Mouse (Mus musculus) heart, postnatal 14 days (tissue): ENCODE measurements at regions not wholly inside any gene's neighbourhood (a gene's known extent, or its start where the extent isn't known, plus 50 kb on each side); places are given as distances from the start of the nearest gene placed in this dataset.

Experiments used
- DNase-seq, 2 experiments: peaks; one replicate each; pipeline ENCODE4 v3.0.0; 2021 to 2022
- intact Hi-C: fragments of 180-260 bp; cut with DNase I; formaldehyde crosslinking; loops from one replicate; pipeline ENCODE4 v1.15.1; 2025
- microRNA-seq, 2 experiments: library from miRNA; unstranded; fragments of <30 nt; microRNA quantifications; one replicate each; pipeline ENCODE4 v1.2.0; 2021 to 2022

- intact Hi-C loops: no loop called here
- DNase-seq: no peak
Observed at GRCm38 (mm10) chr8:107846141-107846540, 96.3 kb upstream of the Zfhx3 start.

- no peak for DNase-seq
- intact Hi-C loops: no loop called here
Observed at GRCm38 (mm10) chr8:107851236-107852043, 91.0 kb upstream of the Zfhx3 start.

DNA sequence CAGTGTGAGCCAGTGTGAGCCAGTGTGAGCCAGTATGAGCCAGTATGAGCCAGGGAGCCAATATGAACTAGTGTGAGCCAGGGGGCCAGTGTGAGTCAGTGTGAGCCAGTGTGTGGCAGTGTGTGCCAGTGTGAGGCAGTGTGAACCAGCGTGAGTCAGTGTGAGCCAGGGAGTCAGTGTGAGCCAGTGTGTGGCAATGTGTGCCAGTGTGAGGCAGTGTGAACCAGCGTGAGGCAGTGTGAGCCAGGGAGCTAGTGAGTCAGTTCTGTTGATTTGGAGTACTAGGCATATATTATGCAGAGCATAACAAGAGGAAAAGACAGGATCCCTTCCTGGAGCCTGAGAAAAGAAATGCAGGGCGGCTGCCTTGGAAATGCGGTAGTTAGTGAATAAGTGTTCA, 82.7 kb upstream of the Zfhx3 start:
- DNase-seq: no peak
- intact Hi-C loops: no loop called here

GRCm38 (mm10) chr8:107860251-107860650, 82.2 kb upstream of the Zfhx3 start:
- no peak for DNase-seq
- intact Hi-C loops: no loop called here

GRCm38 (mm10) chr8:107864802-107865651, 77.4 kb upstream of the Zfhx3 start:
- no peak for DNase-seq

GRCm38 (mm10) chr8:107865744-107866143, 76.7 kb upstream of the Zfhx3 start:
- intact Hi-C loops: no loop called here
- no peak for DNase-seq

More at GRCm38 (mm10) chr8:107864802-107865651, 77.4 kb upstream of the Zfhx3 start:
- intact Hi-C loops: no loop called here

DNA sequence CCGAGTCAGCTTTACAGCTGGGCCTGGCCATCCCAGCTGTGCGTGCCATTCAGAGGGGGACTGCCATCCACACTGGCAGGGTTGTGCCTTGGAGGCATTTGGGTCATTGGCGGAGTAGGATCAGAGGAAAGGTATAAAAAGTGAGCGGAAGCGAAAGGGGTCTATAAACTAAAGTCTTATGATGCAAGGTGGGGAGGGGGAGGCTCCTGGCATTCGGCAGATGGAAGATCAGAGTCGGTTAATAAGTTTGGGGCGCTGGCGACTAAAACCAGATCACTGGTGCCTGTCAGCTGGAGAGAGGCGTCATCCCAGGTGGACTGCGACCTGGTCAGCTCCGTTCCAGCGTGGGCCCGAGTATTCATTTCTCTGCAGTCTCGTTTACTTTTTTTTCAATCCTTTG, 70.7 kb upstream of the Zfhx3 start:
- no peak for DNase-seq
- intact Hi-C loops: no loop called here

DNA sequence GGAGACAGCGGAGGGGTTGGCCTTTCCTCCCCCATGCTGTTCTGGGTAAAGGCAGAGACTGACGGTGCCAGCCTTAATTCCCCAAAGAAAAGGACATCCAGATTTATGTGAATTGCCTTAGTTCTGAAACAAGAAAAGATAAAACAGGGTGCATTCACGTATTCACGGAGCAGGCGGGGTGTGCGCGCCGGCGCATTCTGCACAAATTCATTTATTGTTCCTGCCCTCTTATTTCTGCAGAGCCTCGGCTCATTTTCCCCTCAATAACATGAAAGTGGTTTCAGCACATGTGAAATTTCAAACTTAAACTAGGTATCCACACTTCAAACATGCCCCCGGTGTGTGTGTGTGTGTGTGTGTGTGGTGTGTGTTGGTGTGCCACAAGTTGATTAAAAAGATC, 70.3 kb upstream of the Zfhx3 start:
- intact Hi-C loops: no loop called here
- DNase-seq: no peak

DNA sequence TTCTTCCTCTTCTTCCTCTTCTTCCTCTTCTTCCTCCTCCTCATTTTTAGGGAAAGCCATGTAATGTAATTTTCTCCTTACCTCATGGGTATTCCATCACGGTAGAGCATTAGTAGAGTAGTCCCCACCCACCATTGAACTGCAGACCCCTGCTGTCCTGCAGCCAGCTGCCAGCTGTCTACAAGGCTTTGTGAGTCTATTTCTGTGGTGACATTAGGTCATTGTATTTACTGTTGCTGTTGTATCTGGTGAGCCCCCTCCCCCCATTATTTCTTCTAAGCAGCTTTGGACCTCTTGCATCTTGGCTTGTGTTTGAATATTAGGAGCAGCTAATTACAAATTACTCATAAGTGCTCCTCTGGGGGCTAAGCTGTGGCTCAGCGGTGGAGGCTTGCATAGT, 66.0 kb upstream of the Zfhx3 start:
- intact Hi-C loops: no loop called here
- no peak for DNase-seq

DNA sequence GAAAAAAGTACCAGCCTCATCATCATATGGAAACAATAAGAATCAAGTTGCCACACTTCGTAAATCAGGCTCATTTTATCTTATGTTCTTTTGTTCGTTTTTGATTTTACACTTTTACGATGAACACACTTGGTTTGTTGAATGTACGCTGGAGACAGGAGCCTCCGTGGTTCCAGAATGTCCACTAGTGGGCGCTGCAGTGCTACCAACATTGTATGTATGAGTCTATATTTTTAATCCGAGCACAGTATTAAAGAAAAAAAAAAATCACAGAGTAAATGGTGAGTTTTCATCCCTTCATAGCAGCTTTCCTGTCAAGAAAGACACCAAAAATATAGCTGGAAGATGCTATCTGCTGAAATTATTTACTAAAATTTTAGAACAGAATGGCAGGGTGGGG, 60.6 kb upstream of the Zfhx3 start:
- intact Hi-C loops: loop anchor here (5.0 to 10.0 kb wide), 2 partner anchors 1305 to 1533 kb away; no protein-coding TSS in a partner anchor
- peak; percentile 56 to 74 for DNase-seq

DNA sequence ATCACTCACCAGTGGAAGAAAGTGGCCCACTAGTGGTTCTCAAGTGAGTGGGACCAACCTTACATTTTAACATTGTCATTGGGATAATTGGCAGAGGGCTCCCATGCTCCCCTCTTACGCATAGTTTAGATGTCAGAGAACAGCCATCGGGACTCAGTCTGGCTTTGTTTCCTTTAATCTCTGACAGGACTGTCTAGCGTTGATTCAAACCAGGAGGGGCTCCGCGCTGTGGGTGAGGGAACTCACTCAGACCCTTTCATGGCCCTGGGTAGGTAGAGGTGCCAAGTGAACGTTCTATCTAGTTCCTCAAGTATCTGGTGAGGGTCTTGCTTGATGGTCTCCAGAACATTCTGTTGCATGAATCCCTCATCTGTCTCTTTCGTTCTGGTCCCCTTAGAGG, 56.9 kb upstream of the Zfhx3 start:
- intact Hi-C loops: loop anchor here (10.0 kb wide), 1 partner anchor 1529 kb away; no protein-coding TSS in a partner anchor
- DNase-seq: no peak

DNA sequence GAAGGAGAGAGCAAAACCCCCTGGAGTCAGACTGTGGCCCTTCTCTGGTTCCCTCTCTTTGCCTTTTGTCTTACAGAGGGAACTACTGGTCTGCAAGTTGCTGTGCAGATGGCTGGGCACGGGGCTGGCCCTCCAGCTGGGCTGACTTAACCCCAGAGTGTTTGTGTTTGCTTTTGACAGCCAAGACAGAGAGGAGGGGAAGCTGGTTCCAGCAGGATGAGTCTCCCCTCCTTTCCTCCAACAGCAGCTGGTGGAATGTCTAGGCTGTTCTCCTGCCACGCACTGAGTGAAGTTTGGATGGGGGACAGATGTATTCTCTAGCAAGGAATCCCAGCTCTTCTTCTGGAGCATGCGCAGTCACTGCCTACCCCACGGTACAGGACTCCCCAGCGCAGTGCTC, 56.5 kb upstream of the Zfhx3 start:
- intact Hi-C loops: loop anchor here (10.0 kb wide), 1 partner anchor 1529 kb away; no protein-coding TSS in a partner anchor
- DNase-seq: peak in 1 of 2 experiments; percentile 18

DNA sequence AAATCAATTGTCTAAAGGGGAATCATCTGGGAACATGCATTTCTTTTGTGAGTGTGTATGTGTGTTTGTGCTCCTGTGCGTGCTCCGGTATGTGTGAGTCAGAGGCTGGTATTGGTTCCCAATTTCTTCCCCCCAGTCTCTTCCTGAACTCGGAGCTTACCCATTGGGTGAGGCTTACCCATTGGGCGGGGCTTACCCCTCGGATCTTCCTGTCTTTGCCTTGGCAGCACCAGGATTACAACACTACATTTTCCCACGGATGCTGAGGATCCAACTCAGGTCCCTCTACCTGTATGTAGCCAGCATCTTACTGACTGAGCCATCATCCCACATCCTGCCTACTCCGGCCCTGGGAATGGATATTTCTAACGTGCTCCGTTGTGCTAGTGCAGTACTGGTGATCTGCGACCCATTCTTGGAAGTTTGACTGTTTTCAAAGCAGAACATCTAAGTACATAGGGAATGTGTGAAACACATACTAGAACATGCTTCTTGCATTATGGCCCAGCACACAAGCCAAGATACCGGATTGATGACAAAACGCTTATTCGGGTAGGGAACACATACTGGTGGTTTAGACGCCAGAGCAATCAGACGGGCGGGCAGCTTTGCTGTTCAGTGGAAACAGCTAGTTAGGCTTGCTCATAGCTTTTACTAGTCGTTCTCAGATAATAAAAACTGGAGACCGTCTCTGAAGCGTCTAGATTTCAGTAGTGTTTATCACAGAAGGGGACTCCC, 55.8 kb upstream of the Zfhx3 start:
- intact Hi-C loops: loop anchor here (10.0 kb wide), 1 partner anchor 1528 kb away; no protein-coding TSS in a partner anchor
- DNase-seq: no peak

DNA sequence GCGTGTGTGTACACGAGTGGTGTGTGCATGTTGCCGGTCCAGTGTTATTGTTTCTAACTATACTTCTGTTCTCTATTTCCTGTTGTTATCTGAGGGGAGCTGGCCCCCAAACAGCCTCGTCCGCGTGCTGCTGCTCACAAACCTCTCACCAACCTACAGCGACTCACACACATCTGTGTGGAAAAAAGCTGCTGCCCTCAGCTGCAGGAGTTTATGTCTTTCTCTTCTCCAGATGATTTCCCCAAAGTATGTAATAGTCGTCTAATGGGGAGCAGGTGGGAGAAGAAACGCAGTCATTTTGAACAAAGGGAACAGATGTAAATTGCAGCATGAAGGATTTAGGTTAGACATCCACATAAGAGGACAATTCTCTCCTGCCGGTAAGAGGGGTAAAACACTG, 55.1 kb upstream of the Zfhx3 start:
- no peak for DNase-seq
- intact Hi-C loops: loop anchor here (10.0 kb wide), 1 partner anchor 1527 kb away; no protein-coding TSS in a partner anchor

GRCm38 (mm10) chr8:107890922-107891321, 51.5 kb upstream of the Zfhx3 start:
- intact Hi-C loops: no loop called here
- DNase-seq: no peak

Small RNAs in the stretch of these regions (microRNA-seq; reads per million reads assigned to microRNA genes)
- 0 reads per million in 2 experiments for gene Gm22825
- gene Gm23646: 0 reads per million in 2 experiments
